8 mouse cellular contexts compared by ENCODE assay signal in the genomic region with DNA sequence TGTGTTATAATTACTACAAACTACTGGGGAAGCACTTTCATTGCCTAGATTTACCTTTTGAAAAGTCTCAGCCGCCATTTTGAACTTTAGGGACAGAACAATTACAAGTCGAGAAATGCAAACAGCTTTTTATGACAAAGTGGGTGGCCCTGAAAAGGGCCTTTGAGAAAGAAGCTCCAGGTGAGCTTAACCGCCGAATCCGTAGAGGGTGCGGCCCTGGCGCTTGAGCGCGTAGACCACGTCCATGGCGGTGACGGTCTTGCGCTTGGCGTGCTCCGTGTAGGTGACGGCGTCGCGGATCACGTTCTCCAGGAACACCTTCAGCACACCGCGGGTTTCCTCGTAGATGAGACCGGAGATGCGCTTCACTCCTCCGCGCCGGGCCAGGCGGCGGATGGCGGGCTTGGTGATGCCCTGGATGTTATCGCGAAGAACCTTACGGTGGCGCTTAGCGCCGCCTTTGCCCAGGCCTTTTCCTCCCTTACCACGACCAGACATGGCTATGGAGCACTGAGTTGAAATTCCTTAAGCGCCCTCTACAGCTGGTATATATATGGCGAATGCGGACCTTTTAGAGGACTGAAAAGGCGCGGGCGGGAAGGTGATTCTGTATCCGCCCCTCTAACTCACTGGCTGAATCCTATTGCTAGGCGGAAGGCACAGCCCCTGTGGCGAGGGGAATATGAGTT. TPM values are rescaled to one million over a fixed set of nuclear protein-coding genes. Genes with fewer than 3 reads are reported as not detected.
A peak's percentile ranks its signal among the peaks of the same experiment; 100 is the strongest.
DNase-seq lines count a peak whose midpoint lies in the region; ATAC-seq and TF ChIP-seq lines count a peak whose summit lies in the region.
"Not testable (repeated sequence)": the region's sequence is repeated elsewhere in the genome, so short reads cannot be mapped to it uniquely, and the experiment has no call there.

Gene Hist1h4f (minus strand): TSS at position 503 of the 689 bp plus-strand sequence.

- under 1% methylated on average over 47 of the region's 47 CpGs for WGBS in heart, embryonic 12.5 days
- under 1% methylated on average over 47 of the region's 47 CpGs for WGBS in kidney, postnatal 0 days
- under 1% methylated on average over 47 of the region's 47 CpGs for WGBS in liver, adult 2 months

- ATAC-seq in heart, embryonic 12.5 days (ENCODE audit: insufficient number of reproducible peaks, low FRiP score), result peak; percentile 86
- peak; percentile 78 for ATAC-seq in kidney, postnatal 0 days (replicated peaks; ENCODE audit: low FRiP score, low read depth)
- peak; percentile 88 for ATAC-seq in monocyte, adult 5-6 weeks (replicated peaks; ENCODE audit: insufficient number of reproducible peaks, low FRiP score, low TSS enrichment, poor library complexity, severe bottlenecking)

- H3K9ac ChIP-seq in heart, embryonic 12.5 days, result peak within 1 kb of the TSS; percentile 75
- peak within 1 kb of the TSS; percentile 58 for H3K9ac ChIP-seq in kidney, postnatal 0 days (ENCODE audit: low read depth, low read length)
- H3K9ac ChIP-seq in liver, adult 2 months (ENCODE audit: low read depth, low read length), result peak within 1 kb of the TSS; percentile 54

- peak; percentile 89 for DNase-seq in CD4-positive helper T cell, adult 2 months (ENCODE audit: low read depth, low spot score)
- DNase-seq in brain, embryonic 18.5 days (ENCODE audit: low read depth, low spot score), result peak; percentile 91
- DNase-seq in kidney, postnatal 0 days (ENCODE audit: low spot score), result peak; percentile 99
- DNase-seq in liver, adult 2 months (ENCODE audit: extremely low read depth, low read depth, low spot score), result peak; percentile 76
- DNase-seq in spleen, postnatal 36 days (ENCODE audit: low spot score in 2 of 2), result peak; percentile 81 to 89

- TF ChIP-seq CTCF in kidney, postnatal 0 days (IDR thresholded peaks at IDR 0.05; ENCODE audit: low read depth), result peak; percentile 62
- 0 out of 2 replicates have a peak, but pooled peaks have one; percentile 7 for TF ChIP-seq CTCF in liver, adult 2 months (IDR thresholded peaks at IDR 0.05; ENCODE audit: low read depth, low read length)

- peak within 1 kb of the TSS; percentile 68 for H3K4me3 ChIP-seq in erythroblast, embryonic 14.5 days (replicated peaks)
- peak within 1 kb of the TSS; percentile 55 for H3K4me3 ChIP-seq in heart, embryonic 12.5 days
- peak within 1 kb of the TSS; percentile 38 for H3K4me3 ChIP-seq in kidney, postnatal 0 days (replicated peaks; ENCODE audit: low read depth, low read length)
- H3K4me3 ChIP-seq in liver, adult 2 months (ENCODE audit: insufficient read depth, low read depth, low read length), result peak within 1 kb of the TSS; percentile 63

- not testable (repeated sequence) for H3K36me3 ChIP-seq in erythroblast, embryonic 14.5 days (ENCODE audit: control insufficient read depth); heart, embryonic 12.5 days; kidney, postnatal 0 days (ENCODE audit: insufficient read depth, low read length); liver, adult 2 months (ENCODE audit: control insufficient read depth, insufficient read depth, low read length)

- peak; percentile 64 for TF ChIP-seq POLR2A in liver, adult 2 months (IDR thresholded peaks at IDR 0.05; ENCODE audit: extremely low read depth, insufficient read depth, low read length)

- peak within 1 kb of the TSS; percentile 77 for H3K4me2 ChIP-seq in heart, embryonic 12.5 days
- H3K4me2 ChIP-seq in kidney, postnatal 0 days (ENCODE audit: low read length), result peak within 1 kb of the TSS; percentile 62

- H3K79me2 ChIP-seq in liver, adult 2 months (ENCODE audit: control insufficient read depth, insufficient read depth, low read length), result not testable (repeated sequence)

- H3K27ac ChIP-seq in heart, embryonic 12.5 days (ENCODE audit: poor library complexity, severe bottlenecking), result peak within 1 kb of the TSS; percentile 87
- H3K27ac ChIP-seq in kidney, postnatal 0 days, result peak within 1 kb of the TSS; percentile 90
- H3K27ac ChIP-seq in liver, adult 2 months (replicated peaks; ENCODE audit: insufficient read depth, low read depth, low read length), result not testable (repeated sequence)

- H3K4me1 ChIP-seq in erythroblast, embryonic 14.5 days (ENCODE audit: control insufficient read depth), result peaks cover 79% of the 10 kb centered on the region
- H3K4me1 ChIP-seq in heart, embryonic 12.5 days (replicated peaks); kidney, postnatal 0 days (replicated peaks; ENCODE audit: insufficient read depth, low read length); liver, adult 2 months (ENCODE audit: control insufficient read depth, insufficient read depth, low read length): not testable (repeated sequence)

- not testable (repeated sequence) for H3K27me3 ChIP-seq in erythroblast, embryonic 14.5 days (ENCODE audit: control insufficient read depth); heart, embryonic 12.5 days (replicated peaks); kidney, postnatal 0 days (ENCODE audit: insufficient read depth, low read length); liver, adult 2 months (ENCODE audit: control insufficient read depth, insufficient read depth, low read length)

- H3K9me3 ChIP-seq in erythroblast, embryonic 14.5 days (ENCODE audit: control insufficient read depth, low read length); heart, embryonic 12.5 days (replicated peaks); kidney, postnatal 0 days (replicated peaks; ENCODE audit: low read length): not testable (repeated sequence)

RNA-seq across cellular contexts. Expression of gene Hist1h4f, which starts in this region (rescaled TPM):
- 8.3 and 13.8 TPM in 2 replicates for polyA plus RNA-seq in erythroblast, embryonic 14.5 days (2012)
- polyA plus RNA-seq in heart, embryonic 12.5 days (2016; fragmentation: Nextera tagmentation; extraction: Ambion mirVana), result 0.95 TPM in 1 of 2 replicates, not detected in the other
- polyA plus RNA-seq in kidney, postnatal 0 days (2015; fragmentation: Nextera tagmentation; extraction: Ambion mirVana), result 0.58 TPM in 1 of 2 replicates, not detected in the other
- total RNA-seq in liver, adult 2 months (2014; rRNA removed), result 77.8 and 101 TPM in 2 replicates
- 0.97 TPM in 1 of 2 replicates, not detected in the other for polyA plus RNA-seq in liver, adult 2 months (2012; rRNA removed)
- total RNA-seq in monocyte, adult 5-6 weeks (2017), result 42.2 to 123 TPM (median 49.9 TPM) in 3 replicates

Comparison
In these comparisons a context has a peak if more than half of its experiments do, and no peak if none do; other contexts are left out.
1. Peak in ATAC-seq, H3K4me3 ChIP-seq, H3K27ac ChIP-seq, H3K9ac ChIP-seq and H3K4me2 ChIP-seq in heart, embryonic 12.5 days; RNA of the gene not detected or under 1 TPM.
2. Peak in DNase-seq, ATAC-seq, H3K4me3 ChIP-seq, H3K27ac ChIP-seq, H3K9ac ChIP-seq and H3K4me2 ChIP-seq in kidney, postnatal 0 days; RNA of the gene not detected or under 1 TPM.